In the genomic region with DNA sequence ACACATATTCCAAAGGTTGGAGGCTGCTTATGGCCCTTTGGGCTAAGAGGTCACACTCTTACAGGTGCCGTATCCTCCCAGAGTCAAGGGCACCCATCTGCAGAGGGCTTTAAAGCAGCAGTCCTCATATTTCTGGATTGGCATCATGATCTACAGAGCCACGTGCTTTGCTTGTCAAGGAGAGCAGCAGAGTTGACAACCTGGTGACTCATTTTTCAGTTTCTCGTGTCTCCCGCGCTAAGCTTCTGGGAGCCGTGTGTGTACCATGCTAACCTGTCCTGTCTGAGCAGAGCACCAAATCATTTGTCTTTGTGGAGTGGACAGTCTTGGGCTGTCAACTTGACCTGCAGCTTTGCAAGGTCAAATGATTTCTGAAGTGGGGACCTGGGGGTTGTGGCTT, we compare ENCODE assay signal across 11 mouse cellular contexts. TPM values are rescaled to one million over a fixed set of nuclear protein-coding genes. Genes with fewer than 3 reads are reported as not detected.
A peak's percentile ranks its signal among the peaks of the same experiment; 100 is the strongest.
DNase-seq lines count a peak whose midpoint lies in the region; ATAC-seq and TF ChIP-seq lines count a peak whose summit lies in the region.
"Had no signal": no experiment of that assay in that cellular context is flagged by ENCODE, and none has a peak within 500 bp of the region (broad histone marks: within the 10 kb centered on the region; RNA-seq: fewer than 3 reads in every experiment).

No protein-coding gene starts in this region.

- no peak for ATAC-seq in heart, embryonic 11.5 days (replicated peaks; ENCODE audit: insufficient number of reproducible peaks, low FRiP score, low TSS enrichment)
- ATAC-seq in lung, embryonic 16.5 days (ENCODE audit: low read depth): no peak
- no peak for ATAC-seq in forebrain, postnatal 0 days
- no peak for ATAC-seq in midbrain, embryonic 16.5 days

- no peak for TF ChIP-seq CTCF in forebrain, postnatal 0 days (IDR thresholded peaks at IDR 0.05; ENCODE audit: low read depth)

- H3K27me3 ChIP-seq in heart, embryonic 11.5 days (ENCODE audit: control insufficient read depth, insufficient read depth, low read length): no peaks in the 10 kb centered on the region
- no peaks in the 10 kb centered on the region for H3K27me3 ChIP-seq in lung, embryonic 16.5 days (ENCODE audit: control insufficient read depth, insufficient read depth, low read depth, low read length)
- H3K27me3 ChIP-seq in forebrain, postnatal 0 days (ENCODE audit: insufficient read depth, low read length): no peaks in the 10 kb centered on the region
- no peaks in the 10 kb centered on the region for H3K27me3 ChIP-seq in midbrain, embryonic 16.5 days (ENCODE audit: control insufficient read depth, insufficient read depth, low read depth, low read length)

- no peaks in the 10 kb centered on the region for H3K9me3 ChIP-seq in heart, embryonic 11.5 days (replicated peaks; ENCODE audit: control insufficient read depth, low read length)
- H3K9me3 ChIP-seq in lung, embryonic 16.5 days (ENCODE audit: control insufficient read depth, low read length): no peaks in the 10 kb centered on the region
- H3K9me3 ChIP-seq in forebrain, postnatal 0 days (ENCODE audit: low read length): no peaks in the 10 kb centered on the region
- H3K9me3 ChIP-seq in midbrain, embryonic 16.5 days (replicated peaks; ENCODE audit: control insufficient read depth, low read length, poor library complexity, severe bottlenecking): no peaks in the 10 kb centered on the region

- no peaks in the 10 kb centered on the region for H3K36me3 ChIP-seq in heart, embryonic 11.5 days (ENCODE audit: control insufficient read depth, insufficient read depth, low read length)
- no peaks in the 10 kb centered on the region for H3K36me3 ChIP-seq in lung, embryonic 16.5 days (ENCODE audit: control insufficient read depth, insufficient read depth, low read length)
- H3K36me3 ChIP-seq in forebrain, postnatal 0 days (ENCODE audit: insufficient read depth): no peaks in the 10 kb centered on the region
- H3K36me3 ChIP-seq in midbrain, embryonic 16.5 days (ENCODE audit: control insufficient read depth, insufficient read depth, low read length): no peaks in the 10 kb centered on the region

- H3K4me2 ChIP-seq in heart, embryonic 11.5 days: peak overlapping the region; percentile 22
- H3K4me2 ChIP-seq in lung, embryonic 16.5 days (ENCODE audit: low read depth, low read length): 0 out of 2 replicates have a peak overlapping the region, but pooled peaks have one; percentile 16
- peak overlapping the region; percentile 66 for H3K4me2 ChIP-seq in forebrain, postnatal 0 days (ENCODE audit: low read depth)
- H3K4me2 ChIP-seq in midbrain, embryonic 16.5 days (ENCODE audit: low read length): peak overlapping the region; percentile 64

- H3K4me3 ChIP-seq in heart, embryonic 11.5 days (ENCODE audit: low read depth, low read length): no peak overlapping the region
- no peak overlapping the region; the same call in 1 of the 2 replicates for H3K4me3 ChIP-seq in lung, embryonic 16.5 days (ENCODE audit: low read length)
- peak overlapping the region; percentile 70; the same call in 1 of the 2 replicates for H3K4me3 ChIP-seq in forebrain, postnatal 0 days (ENCODE audit: low read depth, low read length)
- peak overlapping the region; percentile 75 for H3K4me3 ChIP-seq in midbrain, embryonic 16.5 days (ENCODE audit: low read depth, low read length)

- H3K4me1 ChIP-seq in heart, embryonic 11.5 days (ENCODE audit: control insufficient read depth, insufficient read depth, low read length): 0 out of 2 replicates have a peak, but pooled peaks cover 4% of the 10 kb centered on the region
- peaks cover 9% of the 10 kb centered on the region for H3K4me1 ChIP-seq in lung, embryonic 16.5 days (replicated peaks; ENCODE audit: control insufficient read depth, insufficient read depth, low read length)
- H3K4me1 ChIP-seq in forebrain, postnatal 0 days (ENCODE audit: insufficient read depth): peaks cover 7% of the 10 kb centered on the region; the same call in 1 of the 2 replicates
- peaks cover 10% of the 10 kb centered on the region; the same call in 1 of the 2 replicates for H3K4me1 ChIP-seq in midbrain, embryonic 16.5 days (ENCODE audit: control insufficient read depth, insufficient read depth, low read length)

- no peak for DNase-seq in heart, adult 18-20 months
- DNase-seq in lung, adult 18-20 months: no peak
- no peak for DNase-seq in forebrain, postnatal 0 days
- no peak for DNase-seq in urinary bladder, postnatal 36 days (ENCODE audit: low spot score in 2 of 2)
- no peak for DNase-seq in left cerebral cortex, postnatal 36 days (ENCODE audit: low spot score in 2 of 2)
- DNase-seq: gastrocnemius, postnatal 14 days; layer of hippocampus, adult 9-11 months; spleen, adult 18-20 months had no signal

- intact Hi-C loops in left cerebral cortex, postnatal 36 days (cut with DNase I): no loop called here

- no peak overlapping the region for H3K9ac ChIP-seq in heart, embryonic 11.5 days (ENCODE audit: low read depth, low read length)
- no peak overlapping the region for H3K9ac ChIP-seq in lung, embryonic 16.5 days (ENCODE audit: low read length)
- no peak overlapping the region for H3K9ac ChIP-seq in forebrain, postnatal 0 days
- H3K9ac ChIP-seq in midbrain, embryonic 16.5 days (ENCODE audit: low read depth, low read length): peak overlapping the region; percentile 42; the same call in 1 of the 2 replicates

- 72% methylated on average over 6 of the region's 6 CpGs for WGBS in heart, embryonic 11.5 days (ENCODE audit: insufficient replicate concordance)
- 64% methylated on average over 6 of the region's 6 CpGs for WGBS in lung, embryonic 16.5 days
- 85% methylated on average over 6 of the region's 6 CpGs for WGBS in forebrain, postnatal 0 days
- 89% methylated on average over 6 of the region's 6 CpGs for WGBS in midbrain, embryonic 16.5 days

- no peak overlapping the region for H3K27ac ChIP-seq in heart, embryonic 11.5 days (ENCODE audit: low read depth, low read length)
- no peak overlapping the region for H3K27ac ChIP-seq in lung, embryonic 16.5 days (ENCODE audit: low read length)
- H3K27ac ChIP-seq in forebrain, postnatal 0 days (ENCODE audit: low read depth, low read length): no peak overlapping the region
- H3K27ac ChIP-seq in midbrain, embryonic 16.5 days (ENCODE audit: low read length): no peak overlapping the region

RNA-seq across cellular contexts. Expression of a gene that starts 2.4 kb away (rescaled TPM):
- 3.8 and 4.4 TPM in 2 replicates for polyA plus RNA-seq in heart, embryonic 11.5 days (2014; fragmentation: Nextera tagmentation; extraction: Ambion mirVana)
- 1 to 10 TPM; 2.8 to 5.3 TPM for total RNA-seq in heart, adult 18-20 months (2021)
- 14.1 and 15.4 TPM in 2 replicates for polyA plus RNA-seq in lung, embryonic 16.5 days (2015; fragmentation: Nextera tagmentation; extraction: Ambion mirVana)
- total RNA-seq in forebrain, postnatal 0 days (2014; rRNA removed): 33.2 and 39.0 TPM in 2 replicates
- polyA plus RNA-seq in forebrain, postnatal 0 days (2015; fragmentation: Nextera tagmentation; extraction: Ambion mirVana): 17.6 and 22.1 TPM in 2 replicates
- 22.0 and 25.5 TPM in 2 replicates for polyA plus RNA-seq in midbrain, embryonic 16.5 days (2015; fragmentation: Nextera tagmentation; extraction: Ambion mirVana)
- 10 to 100 TPM; 81.7 to 82.3 TPM for total RNA-seq in left cerebral cortex, postnatal 36 days (2021)

Comparison
In these comparisons a context has a peak if more than half of its experiments do, and no peak if none do; other contexts are left out.
1. H3K4me2 ChIP-seq: peak in every context shown above with its lines; median percentile 66 in forebrain, postnatal 0 days; 64 in midbrain, embryonic 16.5 days; 22 in heart, embryonic 11.5 days; 16 in lung, embryonic 16.5 days.
2. H3K4me3 ChIP-seq: peak in forebrain, postnatal 0 days (single experiment) and midbrain, embryonic 16.5 days (single experiment); none in heart, embryonic 11.5 days (single experiment) and lung, embryonic 16.5 days (single experiment).